Mouse (Mus musculus): ENCODE results near the gene Rpl38.

Gene Rpl38

DNA sequence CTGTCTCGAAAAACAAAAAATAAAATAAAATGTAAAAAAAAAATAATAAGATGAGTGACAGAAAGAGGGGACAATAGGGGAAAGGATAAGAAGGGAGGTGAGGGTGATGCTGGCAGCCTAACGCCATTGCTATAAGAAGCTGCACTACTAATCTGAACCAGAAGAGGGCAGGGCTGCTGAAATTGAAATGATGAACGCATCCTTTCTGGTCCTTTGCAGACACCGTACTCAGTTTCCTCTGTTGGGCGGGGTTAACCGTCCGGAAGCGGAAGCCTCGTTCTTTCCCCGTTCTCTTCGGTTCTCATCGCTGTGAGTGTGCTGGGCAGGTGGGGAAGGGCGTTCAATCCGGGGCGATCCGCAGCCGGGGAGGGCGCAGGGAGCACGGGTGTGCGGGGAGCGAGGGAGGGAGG lies at the start of gene Rpl38:
Rpl38 (plus strand) TSS at position 224 of the 410 bp plus-strand sequence.
- in situ Hi-C loops (cut with MseI, MboI), result no loop called here

DNA sequence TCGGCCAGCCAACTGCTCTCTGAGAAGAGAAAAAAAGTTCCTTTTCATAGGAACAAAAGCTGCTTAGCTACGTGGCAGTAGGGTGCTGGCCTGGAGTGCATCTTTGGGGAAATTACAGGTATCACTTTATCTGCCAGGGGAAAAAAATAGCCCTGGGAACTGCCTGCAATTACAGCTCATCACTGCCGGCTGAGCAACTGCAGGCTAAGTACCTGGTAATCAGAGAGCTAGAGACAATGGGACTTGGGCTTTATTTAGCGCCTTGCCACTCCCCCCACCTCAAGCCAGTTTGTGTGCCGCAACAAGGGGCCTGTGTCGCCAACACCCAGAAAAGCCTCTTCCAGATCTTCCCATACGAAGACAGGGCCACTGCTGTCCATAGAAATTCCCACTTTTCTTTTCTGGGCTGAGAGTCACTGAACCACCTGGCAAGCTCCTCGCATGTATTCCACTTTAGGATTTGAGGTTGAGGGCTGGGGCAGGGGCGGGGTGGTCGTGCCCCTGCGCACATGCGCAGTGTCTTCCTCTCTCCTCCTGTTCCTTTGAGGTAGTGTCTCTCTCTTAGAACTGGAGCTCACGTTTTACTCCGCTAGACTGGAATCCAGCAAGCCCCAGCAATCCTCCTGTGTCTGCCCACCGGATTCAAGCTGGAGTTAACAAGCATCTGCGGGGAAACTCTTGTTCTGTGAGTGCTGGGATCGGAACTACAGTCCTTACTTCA lies 49.5 kb upstream of the Rpl38 start:
- in situ Hi-C loops (cut with MseI, MboI), result no loop called here

DNA sequence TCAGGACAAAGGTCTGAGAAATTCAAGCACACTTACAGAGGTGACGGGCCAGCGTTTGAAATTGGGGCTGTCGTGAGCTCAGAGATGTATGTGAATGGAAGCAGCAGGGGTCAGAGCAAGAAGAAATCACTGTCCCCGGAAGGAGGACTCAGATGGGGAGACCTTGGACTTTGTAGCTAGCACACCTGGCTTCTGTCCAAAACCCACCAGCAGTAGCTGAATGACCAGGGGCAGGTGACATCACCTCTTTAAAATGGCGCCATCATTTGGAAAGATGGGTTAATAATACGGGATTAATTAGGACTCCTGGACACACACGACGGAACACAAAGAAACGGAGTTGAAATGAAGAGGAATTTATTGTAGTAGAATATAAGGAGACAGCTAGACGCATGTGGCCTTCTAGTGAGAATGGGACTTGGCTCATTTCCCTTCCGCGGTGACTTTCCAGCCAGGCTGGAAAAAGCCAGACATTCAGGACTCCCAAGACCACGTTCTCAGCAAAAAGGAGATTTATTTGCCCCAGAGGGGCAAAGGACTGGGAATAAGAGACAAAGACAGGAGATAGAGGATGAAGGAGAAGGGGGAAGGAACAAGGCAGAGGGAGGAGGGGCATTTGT lies 42.1 kb upstream of the Rpl38 start:
- in situ Hi-C loops (cut with MseI, MboI), result no loop called here

DNA sequence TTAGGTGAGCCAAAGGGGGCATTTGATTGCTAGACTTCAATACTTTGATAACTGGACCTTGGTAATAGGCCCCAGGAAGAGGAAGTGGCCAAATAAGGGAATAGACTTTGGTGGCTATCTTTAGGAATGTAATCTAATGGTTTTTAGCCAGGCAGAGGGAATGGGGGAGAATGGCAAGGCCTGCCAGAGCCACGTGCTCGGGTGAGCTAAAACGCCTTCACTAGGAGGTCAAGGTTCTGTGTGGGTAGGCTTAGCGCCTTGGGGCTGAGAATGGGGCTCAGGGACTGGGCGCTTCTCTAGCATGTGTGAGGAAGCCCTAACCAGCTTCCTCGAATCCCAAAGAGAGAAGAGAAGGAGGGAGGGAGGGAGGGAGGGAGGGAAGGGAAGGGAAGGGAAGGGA lies 41.3 kb upstream of the Rpl38 start:
- in situ Hi-C loops (cut with MseI, MboI), result no loop called here

DNA sequence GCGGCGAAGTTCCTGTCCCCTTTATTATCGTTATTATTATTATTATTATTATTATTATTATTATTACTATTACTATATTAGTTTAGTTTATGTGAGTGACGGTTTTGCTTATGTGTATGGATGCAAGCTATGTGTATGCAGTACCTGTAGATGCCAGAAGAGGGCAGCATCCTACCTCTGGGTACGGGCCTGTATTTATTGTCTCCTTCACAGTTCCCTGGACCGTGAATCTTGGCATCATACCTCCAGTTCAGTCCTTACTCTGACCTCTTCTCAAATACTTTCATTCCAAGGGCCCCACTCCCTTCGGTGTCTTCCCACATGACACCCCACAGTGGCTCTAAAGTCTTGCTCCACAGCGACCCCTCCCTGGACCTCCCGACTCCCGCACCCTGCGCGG lies 40.3 kb upstream of the Rpl38 start:
- in situ Hi-C loops (cut with MseI, MboI), result no loop called here

DNA sequence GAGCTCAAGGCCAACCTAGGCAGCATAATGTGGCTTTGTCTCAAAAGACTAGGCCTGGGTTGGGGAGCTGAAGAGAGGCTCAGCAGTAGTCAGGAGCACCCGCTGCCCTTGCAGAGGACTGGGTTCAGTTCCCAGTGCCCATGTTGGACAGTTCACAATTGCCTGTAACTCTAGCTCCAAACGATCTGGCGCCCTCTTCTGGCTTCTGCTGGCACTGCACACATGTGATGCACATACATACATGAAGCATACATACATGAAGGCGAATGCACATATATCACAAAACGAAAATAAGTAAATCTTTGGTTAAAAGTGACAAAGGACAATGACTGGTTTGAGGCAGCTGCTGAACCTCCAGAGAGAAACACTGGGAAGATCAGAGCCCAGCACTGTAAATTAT lies 38.3 kb upstream of the Rpl38 start:
- in situ Hi-C loops (cut with MseI, MboI), result no loop called here

DNA sequence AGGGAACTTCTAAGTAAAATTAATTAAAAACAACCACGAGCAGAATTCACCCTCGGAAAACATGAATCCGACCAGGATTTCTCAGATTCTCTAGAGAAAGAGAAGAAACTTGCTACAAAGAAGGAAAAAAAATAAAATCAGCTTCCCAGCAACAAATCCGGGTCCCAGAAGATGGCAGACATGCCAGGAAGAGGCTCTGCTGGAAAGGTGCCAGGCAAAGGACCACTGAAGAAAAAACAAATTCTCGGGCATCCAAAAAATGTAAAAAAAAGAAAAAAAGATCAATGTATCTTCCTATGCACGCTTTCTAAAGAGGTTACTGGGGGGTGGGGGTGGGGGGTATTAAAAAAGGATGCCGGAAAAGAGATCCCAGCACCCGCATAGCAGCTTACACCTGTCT lies 36.1 kb upstream of the Rpl38 start:
- in situ Hi-C loops (cut with MseI, MboI), result no loop called here

DNA sequence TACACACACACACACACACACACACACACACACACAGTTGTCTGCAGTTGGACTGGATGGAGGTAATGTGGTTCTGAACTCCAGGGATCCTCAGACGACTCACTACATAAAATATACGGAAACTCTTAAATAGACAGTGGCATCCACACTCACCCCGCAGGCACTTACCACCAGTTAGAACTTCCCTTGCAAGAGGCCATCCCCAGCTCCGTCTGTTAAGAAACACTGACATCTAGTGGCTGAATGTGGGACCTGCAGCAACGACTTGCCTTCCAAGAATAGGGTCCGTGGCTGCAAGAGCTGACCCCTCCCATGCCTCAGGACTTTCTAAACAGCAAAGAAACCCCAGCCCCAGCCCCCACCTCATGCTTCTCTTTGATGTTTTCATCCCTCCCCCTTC lies 32.0 kb upstream of the Rpl38 start:
- in situ Hi-C loops (cut with MseI, MboI), result loop anchor here (5.0 kb wide), 1 partner anchor 159 kb away; no protein-coding TSS in a partner anchor

DNA sequence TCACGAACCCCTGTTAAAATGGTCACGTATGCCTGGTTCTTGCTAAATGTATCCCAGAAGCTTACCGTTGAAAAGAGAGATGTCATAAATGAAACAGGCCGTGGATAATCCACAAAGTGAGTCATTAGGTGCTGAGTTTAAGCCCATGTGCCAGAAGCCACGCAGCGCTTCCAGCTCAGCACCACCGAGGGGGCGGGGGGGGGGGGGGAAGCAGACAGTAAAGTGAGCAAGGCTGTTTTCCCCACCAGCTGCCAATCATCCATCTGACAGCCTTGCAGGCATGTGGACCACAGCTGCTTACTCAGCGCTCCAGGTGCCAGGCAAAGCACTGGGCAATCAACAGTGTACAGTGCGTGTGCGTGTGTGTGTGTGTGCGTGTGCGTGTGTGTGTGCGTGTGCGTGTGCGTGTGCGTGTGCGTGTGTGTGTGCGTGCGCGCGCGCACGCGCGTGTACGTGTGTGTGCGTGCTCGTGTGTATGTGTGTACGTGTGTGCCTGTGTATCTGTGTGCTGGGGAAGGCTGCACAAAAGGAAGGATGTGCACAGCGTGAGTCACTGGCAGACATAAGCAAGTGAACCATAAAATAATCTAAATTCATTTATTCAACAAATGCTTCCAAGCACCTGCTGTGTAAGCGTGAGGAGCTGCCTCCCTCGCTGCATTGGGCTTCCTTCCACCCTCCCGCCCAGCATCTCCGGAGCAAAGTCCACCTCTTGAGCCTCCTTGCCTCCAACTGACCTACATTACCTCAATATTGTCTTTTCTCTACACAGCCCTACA lies 31.4 kb upstream of the Rpl38 start:
- in situ Hi-C loops (cut with MseI, MboI), result loop anchor here (5.0 kb wide), 1 partner anchor 160 kb away; no protein-coding TSS in a partner anchor

DNA sequence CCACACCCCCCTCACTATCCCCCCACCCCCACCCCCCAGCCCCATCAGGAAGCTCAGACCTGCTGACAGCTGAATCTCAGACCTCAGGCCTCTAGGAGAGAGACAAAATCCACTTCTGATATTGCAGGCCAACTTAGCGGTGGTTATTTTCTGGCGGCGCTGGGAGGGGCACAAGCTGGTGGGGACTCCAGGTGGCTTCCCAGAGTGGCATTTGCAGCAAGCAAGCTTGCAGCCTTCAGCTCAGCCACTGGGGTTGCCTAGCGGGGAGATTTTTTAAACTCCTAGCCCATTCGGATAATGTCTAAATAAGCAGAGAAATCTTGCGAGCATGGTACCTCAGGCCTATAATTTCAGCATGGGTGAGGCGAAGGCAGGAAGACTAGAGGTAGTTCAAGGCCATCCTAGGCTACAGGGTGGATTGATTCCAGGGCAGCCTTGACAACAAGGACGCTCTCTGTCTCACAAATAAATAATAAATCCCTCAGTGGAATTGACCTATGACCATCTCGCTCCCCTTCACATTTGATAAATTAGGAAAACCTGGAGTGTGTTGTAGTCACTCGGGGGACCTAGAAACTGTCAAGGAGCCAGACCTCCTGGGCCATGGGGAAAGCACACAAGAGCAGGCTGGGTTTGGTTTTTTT lies 29.6 kb upstream of the Rpl38 start:
- in situ Hi-C loops (cut with MseI, MboI), result loop anchor here (5.0 kb wide), 1 partner anchor 161 kb away; no protein-coding TSS in a partner anchor

DNA sequence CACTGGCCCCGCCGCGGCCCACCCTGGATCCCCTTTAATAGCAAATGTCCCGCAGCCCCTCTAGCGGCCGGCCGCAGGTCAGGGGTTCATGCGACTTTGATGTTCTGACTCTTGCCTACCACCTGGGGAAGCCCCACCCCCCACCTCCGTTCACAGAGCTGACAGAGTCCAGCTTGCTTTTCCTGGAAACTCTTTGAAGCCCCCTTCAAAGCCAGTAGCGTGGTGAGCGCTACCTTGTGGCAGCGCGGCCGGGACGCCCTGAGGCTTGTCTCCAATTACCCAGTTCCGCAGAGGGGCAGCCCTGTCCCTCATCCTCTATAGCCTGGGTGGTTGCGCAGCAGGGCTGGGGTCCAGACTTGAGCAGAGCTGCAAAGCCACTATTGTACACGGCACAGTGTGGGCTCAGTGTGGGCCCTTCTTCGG lies 28.6 kb upstream of the Rpl38 start:
- in situ Hi-C loops (cut with MseI, MboI), result loop anchor here (5.0 kb wide), 1 partner anchor 162 kb away; no protein-coding TSS in a partner anchor

DNA sequence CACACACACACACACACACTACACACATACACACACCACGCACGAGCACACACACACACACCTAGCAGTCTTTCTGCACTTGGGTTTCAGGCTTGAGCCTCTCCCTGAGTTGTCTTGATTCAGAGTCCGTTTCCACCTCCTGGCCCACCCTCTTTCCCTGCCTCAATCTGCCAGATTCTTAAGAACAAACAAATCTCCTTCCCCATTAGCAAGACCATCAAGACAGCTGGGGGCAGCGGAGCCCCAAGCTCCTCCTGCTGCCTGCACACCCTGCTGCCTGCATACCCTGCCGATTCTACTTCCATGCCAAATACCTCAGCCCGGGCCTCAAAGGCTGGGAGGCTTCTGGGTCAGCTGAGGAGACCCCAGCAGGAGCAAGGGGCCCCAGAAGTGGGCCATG lies 27.7 kb upstream of the Rpl38 start:
- in situ Hi-C loops (cut with MseI, MboI), result no loop called here

DNA sequence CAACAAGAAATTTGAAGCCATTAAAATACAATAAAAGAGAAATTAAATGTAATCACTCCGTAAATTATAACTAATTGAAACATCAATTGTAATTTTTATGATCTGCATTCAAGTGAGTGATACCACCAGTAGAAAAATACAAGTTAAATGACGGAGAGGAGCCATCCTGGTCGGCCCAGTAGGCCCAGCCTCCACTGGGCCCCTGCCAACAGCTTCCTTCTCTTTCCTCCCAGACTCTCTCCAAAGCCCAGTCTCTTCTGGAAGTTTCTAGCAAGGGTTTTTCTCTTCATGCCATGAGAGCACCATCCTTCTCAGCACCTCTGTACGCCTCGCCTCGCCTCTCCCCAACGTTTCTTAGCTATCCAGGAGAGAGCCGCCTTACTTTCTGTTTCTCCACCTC lies 27.2 kb upstream of the Rpl38 start:
- in situ Hi-C loops (cut with MseI, MboI), result no loop called here

DNA sequence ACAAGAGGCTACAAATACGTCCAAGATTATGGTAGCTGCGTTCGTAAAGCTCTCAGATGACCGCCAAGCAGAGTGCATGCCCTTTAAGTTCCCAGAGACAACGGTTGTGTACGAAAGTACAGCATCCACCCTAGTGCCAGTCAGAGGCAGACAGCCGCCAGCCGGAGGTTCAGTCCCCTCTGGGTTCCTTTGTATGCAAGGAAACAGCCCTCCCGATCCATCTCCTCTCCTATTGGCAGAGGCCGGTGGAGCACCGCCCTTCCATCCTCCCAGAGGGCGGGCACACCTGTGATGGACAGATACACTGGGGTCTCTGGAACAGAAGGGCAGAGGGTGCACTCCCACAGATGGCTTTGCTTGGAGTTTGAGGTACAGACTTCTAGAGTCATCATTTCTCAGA lies 26.1 kb upstream of the Rpl38 start:
- in situ Hi-C loops (cut with MseI, MboI), result no loop called here

DNA sequence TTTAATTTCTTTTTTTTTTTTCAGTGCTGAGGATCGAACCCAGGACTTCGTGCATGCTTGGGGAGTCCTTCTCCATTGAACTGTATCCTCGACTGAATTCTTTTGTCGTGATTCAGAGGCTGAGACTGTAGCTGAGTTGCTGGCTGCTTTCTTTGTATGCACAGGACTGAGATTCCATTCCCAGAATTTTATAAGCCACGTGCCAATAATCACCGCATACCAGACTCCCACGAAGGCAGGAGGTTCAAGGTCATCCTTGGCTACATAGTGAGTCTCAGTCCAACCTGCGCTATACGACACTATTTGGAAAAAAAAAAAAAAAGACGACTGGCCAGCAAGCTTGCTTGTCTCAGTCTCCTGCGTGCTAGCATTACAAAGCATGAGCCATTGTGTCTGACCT lies 25.4 kb upstream of the Rpl38 start:
- in situ Hi-C loops (cut with MseI, MboI), result no loop called here

DNA sequence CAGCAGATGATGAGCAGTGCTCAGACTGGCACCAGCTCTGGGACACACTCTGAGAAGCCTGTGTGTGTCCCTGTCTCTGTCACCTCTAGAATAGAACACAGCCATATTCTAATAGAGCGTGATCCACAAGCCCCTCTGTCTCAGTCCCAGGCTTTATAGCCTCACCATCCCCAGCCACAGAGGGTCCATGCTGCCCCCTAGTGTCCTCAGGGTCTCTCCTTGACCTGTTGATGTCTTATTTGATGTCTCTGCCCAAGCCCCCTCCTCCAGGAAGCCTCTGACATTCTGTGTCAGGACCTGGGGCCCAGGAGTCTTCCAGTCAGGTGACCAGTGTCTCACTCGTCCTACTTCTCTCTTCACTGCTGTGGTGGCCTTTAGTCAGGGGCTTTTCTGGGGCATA lies 24.2 kb upstream of the Rpl38 start:
- in situ Hi-C loops (cut with MseI, MboI), result no loop called here

DNA sequence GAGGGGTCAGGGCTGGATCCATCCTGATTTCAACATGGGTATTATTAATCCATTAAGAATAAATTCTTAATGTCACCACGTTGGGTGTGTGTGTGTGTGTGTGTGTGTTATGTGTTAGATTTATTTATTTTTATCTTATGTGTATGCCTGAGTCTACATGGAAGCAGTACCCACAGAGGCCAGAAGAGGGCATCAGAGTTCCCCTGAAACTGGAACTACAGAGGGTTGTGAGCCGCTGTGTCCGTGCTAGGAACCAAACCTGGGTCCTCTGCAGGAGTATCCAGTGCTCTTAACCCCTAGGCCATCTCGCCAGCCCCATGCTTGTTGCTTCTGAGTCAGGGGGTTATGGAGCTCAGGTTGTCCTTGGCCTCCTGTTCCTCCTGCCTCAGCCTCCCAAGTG lies 18.8 kb upstream of the Rpl38 start:
- in situ Hi-C loops (cut with MseI, MboI), result no loop called here

DNA sequence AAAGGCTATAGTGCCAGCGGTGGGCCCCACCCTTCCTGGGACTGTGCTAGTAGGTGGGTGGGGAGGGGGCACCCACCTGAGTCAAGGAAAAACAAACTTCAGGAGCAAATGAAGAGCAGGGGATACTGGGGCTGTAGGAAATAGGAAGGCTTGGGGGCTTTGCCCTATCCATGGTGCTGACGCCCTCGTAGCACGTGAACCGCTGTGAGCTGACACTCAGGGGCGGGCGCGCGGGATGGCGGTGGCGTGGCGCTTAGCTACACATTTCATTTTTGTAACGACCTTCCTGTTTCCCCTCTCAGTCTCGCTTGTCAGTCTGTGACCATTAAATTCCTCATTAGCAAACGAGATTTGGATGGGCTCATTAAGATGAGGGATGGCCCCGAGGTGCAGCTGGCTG lies 15.8 kb upstream of the Rpl38 start:
- in situ Hi-C loops (cut with MseI, MboI), result no loop called here

DNA sequence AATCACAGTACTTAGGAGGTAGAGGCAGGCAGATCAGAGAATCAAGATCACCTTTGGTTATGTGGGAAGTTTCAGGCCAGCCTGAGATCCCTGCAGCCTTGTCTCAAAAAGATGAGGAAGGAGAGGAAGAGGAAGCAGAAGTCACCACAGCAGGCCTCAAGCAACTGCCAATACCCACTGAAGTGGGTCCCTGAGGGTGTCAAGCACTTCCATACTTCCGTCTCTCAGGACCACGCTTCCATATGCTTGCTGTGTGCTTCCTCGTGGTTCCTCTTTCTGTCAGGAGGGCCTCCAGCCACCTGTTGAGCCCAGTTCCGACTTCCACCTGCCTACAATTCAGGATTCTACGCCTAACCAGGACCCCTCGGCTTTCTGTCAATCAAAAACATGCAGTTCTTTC lies 14.7 kb upstream of the Rpl38 start:
- in situ Hi-C loops (cut with MseI, MboI), result no loop called here

DNA sequence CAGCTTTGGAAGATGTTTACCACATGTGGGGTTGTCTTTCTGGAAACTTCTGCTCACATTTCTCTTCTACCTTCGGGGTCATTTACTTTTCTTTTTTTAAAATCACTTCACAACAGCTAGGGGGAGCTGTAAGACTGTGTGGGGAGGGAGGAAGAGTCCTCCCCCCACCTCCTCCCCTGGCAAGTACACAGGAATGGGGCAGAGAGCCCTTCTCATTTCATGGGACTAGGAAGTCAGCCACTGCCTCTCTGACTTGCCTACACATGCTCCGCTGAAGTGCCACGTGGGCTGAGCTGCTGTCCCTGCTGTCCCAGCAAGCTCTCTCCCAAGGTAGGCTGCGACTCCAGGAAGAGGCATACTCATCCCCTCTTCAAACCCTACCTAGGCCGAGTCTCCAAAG lies 13.8 kb upstream of the Rpl38 start:
- in situ Hi-C loops (cut with MseI, MboI), result no loop called here

DNA sequence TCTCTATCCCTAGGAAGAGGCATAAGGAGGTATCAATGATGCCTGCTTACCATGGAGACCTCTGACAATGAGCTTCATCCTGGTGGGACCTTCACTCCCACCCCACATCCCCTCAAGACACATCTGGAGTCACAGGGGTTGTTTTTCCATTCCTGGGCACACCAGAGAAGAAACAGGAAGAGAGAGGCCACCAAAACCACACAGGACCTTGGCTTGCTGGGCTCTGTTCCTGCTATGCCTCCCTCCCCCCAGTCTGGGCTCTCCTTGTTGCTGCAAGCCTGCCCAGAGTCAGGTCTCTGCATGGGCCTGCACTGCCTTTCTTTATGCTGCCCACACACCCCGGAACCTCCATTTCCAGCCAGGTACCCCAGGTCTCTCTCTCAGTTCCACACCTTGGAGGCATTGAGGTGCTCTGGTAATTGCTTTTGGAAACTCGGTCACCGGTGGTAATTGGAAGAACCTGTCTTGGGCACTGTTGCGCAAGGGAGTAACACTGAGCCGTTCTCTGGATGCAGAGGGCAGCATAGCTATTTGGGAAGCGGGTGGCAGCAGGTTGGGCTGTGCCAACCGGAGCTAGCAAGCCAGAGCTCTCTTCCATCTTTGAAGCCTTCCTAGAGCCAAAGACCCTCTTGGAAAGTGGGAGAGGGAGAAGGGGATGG lies 12.8 kb upstream of the Rpl38 start:
- in situ Hi-C loops (cut with MseI, MboI), result no loop called here
